Mouse (Mus musculus) thymus, adult 18-20 months (tissue): Measurements from ENCODE around the gene Ascc2.
"Not testable (repeated sequence)": the region's sequence is repeated elsewhere in the genome, so short reads cannot be mapped to it uniquely, and the experiment has no call there.

Experiments
- DNase-seq, 2 experiments: peaks; one replicate each; pipeline ENCODE4 v3.0.0; 2022; ENCODE audit warnings: mixed read lengths in 2 of 2

The Ascc2 gene

DNA sequence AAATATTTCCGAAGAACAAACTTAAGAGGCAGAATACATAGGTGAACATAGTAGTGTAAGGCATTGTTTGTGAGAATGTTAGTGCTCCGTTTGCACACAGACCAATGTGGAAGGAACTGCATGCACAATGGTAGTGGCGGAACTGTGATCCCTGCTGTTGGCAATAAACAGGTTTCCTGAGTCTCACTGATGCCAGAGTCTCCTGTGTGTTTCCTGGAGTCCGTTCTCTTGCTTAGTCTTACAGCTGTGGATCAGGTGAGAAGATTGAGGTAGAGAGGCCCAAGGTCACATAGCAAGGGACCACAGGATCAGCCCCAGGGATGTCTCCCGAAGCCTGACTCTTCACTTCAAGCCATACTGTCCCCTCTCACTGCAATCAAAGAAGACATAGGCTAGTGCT is 48.0 kb downstream of the Ascc2 start:
- DNase-seq: no peak

DNA sequence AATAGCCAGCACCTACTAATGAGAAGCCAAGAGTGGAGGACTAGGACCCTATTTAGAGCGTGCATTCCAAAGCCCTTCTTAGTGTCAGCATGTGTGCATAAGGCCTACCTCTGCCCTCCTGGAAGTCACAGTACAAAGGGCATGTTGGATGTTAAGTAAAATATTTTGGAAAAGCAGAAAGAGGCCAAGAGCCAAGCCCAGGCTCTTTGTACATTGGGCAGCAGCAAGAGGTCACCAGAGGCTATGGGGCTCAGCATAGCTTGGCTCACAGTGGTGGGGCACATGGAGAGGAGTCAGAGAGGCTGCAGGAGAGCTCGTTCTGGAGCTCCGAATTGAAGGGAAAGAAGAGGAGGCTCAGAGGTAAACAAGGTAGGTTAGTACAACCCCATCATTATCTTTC is 49.5 kb downstream of the Ascc2 start:
- DNase-seq: no peak

DNA sequence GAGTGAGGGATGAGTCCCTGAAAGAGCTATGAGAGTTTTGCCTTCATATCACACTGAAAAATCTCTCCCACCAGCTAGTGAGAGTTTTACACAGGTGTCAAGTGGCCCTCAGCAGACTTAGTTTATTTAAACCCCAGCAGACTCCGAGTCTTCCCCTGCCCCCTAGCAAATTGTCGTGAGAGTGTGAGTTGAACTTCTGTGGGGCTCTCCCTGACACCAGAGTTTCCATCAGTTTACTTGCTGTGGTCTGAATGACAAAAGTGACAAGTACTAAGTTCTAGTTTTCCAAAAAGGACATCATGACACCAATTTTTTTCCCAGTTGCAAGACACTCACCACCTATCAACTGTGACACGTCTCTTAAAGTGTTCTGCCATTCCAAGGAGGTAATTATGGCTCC is 50.3 kb downstream of the Ascc2 start:
- no peak for DNase-seq

DNA sequence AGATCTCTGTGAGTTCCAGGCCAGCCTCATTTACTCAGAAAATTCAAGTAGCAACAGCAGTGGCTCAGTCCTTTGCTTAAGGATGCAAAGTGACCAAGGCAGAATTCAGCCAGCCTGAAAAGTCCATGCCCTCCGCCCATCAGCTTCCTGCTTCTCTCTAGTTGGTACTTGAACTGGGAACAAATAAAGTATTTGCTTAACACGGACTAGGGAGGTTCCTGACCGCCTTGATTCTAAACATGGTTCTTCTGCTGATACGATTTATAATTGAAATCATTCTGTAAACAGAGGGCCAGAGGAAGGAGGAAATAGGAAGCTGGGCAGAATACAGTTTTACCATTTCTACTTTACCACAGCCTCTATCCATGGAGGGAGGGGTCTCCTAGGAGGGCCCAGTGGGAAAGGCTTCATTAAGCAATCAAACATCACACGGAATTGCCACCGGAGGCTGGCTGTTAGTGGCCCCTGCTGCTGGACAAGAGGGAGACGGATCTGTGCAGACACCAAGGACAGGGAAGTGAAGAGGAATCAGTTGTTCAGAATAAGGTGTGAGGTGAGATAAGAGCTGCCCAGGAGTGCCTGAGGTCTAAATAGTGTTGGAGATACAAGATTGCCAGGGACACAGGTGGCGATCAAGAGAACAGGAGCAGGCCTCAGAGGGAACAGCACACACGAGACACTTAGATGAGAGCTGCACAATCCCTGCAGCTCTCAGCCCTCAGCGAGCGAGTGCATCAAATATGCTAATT is 51.3 kb downstream of the Ascc2 start:
- DNase-seq: no peak

DNA sequence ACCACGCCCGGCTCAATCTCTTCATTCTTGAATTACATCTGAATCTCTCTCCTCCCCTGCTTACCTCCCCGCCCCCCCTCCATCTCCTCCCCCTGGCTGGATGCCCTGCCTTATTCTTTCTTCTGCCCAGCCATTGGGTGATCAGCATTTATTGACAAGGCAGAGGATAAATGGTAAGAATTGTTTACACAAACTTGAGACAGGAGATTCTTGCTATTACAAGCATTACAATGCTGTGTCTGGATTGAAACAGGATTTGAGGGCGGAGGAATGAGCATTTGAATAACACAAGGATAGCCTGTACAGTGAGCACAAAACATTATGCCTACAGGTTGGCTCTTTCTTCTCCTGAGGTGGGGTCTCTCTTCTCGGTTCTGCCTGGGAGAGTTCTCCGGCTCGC is 52.8 kb downstream of the Ascc2 start:
- DNase-seq: no peak

DNA sequence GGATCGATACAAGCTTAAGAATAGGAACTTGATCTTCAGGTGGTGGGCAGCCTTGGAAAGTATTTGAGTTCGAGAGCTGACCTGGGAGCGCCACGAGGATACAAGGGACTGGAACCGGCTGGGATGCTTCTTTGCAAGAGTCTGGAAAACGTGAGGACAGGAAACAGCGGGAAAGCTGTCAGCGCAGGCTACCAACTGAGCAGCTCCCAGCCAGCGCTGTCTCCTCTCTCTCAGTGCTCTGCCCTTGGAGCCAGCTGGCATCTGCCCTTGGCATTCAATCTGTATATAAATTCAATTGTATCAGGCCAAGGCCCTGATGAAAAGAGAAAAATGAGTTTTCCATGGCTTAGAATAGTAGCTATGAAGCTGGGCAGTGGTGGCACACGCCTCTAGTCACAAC is 53.7 kb downstream of the Ascc2 start:
- no peak for DNase-seq

DNA sequence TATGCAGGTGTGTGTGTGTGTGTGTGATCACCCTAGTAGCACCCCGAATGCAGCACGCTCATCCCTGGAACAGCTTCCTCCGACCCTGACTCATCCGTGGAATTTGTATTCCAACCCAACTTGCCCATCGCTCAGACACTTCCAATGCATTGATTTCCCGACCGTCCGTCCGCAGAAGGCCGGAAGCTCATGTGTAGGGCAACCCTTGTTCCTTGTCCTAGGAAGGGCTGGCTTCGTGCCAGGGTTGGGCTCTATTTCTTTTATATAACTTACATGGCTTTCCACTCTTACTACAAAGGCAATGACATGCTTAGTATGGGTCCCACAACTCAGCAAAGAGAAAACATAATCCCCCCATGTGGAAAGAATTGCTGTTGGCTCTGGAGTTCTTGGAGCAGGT is 54.6 kb downstream of the Ascc2 start:
- DNase-seq: no peak

DNA sequence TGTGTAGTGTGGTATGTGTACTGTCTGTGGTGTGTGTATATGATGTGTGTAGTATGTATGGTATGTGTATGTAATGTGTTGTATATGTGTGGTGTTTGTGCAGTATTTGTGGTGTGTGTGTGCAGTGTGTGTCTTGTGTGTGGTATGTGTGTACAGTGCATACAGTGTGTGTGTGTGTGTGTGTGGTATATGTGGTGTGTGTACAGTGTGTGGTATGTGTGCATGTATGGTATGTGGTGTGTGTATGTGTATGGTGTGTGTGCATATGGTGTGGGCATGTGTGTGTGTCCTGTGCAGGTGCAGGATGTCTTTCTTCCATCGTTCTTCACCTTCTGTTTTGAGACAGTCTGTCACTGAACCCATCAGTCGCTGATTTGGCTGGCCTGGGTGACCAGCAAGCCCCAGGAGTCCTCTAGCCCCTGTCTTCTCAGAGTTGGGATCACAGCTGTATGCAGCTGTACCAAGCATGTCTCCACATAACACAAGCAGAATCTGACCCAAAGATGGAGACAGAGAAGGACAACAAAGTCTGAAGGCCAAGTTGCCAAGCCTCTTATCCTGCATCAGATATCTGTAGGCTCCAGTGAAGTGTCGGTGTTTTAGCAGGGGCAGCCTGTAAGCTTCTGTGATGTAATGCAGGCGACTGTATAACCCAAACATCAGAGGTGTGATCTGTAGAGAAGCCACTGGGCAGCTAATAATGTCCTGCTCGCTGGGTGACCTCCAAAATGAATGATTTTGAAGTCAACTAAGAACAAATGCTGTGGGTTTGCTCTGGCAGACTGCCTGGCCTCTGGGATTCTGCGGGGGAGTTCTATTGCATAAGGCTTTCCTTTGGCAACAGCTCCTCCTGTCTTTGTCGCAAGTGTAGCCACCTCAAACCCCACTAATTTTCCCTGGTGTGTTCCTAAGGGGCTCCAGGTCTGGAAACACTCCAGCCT is 59.8 kb downstream of the Ascc2 start:
- no peak for DNase-seq

DNA sequence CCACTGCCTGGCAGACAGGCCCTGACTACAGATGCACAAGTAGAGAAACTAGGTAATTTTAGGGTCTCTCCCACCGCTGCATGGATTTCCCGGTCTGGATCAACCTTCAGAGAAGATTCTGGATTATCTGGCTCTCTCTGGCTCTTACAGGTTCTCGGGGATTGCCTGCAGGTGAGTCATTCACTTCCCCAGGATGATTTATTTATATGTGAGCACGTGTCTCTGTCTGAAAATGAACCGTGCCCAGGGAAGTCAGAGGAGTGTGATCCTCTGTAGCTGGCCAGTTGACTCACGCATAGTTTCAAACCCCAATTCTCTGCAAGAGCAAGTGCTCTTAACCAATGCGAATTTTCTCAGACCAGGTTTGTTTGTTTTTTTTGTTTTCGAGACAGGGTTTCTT is 63.2 kb downstream of the Ascc2 start:
- DNase-seq: no peak

DNA sequence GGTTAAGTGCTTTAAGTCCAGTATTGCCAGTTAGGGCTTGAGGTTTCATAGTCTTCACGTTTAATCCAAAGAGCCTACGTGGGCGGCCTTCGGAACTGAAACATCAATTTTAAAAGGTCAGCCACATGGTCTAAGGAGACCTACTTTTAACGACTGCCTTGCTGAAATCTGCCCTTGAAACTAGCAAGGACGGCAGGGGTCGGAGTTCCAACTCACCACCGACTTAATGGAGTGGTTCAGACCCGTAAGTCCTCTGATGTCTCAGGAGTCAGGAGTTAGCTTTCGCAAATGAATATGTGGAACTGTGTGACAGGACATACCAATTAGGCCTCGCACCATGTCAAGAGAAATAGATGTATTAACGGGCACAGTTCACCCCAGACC is 66.1 kb downstream of the Ascc2 start:
- DNase-seq: no peak

DNA sequence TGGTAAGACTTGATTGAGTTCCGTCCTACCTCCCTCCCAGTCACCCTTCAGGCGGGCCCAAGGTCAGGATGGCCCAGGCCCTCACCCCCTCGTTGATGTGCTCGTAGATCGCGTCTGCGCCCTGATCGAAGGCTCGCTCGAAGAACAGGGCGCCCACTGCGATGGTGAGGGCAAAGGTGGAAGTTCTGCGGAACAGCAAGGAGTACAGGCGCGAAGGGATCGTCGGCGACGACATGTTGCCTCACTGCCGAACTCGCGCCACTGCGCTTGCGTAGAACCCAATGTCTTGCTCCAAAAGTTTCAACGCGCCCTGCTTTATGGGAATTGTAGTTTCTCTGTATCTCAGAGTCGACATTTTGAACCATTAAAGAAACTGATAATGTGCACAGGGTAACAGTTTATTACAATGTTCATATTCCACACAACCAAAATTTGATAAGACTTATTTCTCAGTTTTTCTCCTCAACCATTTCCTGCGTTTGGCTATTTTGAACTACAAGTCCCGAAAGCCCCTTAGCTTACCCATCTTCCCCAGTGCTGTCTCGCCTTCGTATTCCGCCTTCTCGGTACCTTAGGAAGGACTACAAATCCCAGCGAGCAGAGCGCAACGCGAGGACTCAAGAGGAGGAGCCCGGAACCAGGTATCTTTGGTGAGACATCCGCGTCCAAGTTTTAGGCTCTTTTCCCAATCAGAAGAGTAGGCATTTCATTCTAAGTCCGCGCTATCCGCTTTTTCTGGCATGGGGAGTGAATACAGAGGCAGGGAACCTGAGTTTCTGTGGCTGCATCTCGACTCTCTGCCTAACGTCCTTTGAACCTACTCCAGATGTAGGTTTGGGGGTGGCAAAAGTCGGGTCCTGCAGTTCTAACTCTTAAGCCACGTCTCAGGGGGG is 66.8 kb downstream of the Ascc2 start, which contains the start of the genes Uqcr10 and Zmat5:
TSS of gene Uqcr10 (minus strand) at position 271 of the 893 bp plus-strand sequence.
TSS of gene Zmat5 (plus strand) at position 607 of the 893 bp plus-strand sequence.
- DNase-seq: peak; percentile 82 to 91

DNA sequence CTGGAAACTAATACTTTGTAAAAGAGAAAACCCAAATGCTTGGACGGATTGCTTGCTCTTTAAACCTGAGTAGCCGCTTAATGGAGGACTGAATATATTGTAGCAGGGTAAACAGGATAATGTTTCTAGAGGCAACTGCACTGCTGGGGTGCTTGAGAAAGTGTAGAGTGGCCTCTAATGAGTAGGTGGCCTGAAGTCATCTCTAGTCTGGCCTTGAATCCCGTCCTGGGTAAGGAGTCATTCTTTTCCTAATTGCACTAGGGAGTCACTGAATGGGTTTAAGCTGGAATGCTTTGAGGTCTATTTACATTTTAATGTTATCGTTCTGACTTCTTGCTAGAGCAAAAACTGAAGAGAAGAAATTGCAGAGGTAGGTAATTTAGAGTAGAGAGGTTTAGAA is 67.6 kb downstream of the Ascc2 start:
- DNase-seq: no peak

DNA sequence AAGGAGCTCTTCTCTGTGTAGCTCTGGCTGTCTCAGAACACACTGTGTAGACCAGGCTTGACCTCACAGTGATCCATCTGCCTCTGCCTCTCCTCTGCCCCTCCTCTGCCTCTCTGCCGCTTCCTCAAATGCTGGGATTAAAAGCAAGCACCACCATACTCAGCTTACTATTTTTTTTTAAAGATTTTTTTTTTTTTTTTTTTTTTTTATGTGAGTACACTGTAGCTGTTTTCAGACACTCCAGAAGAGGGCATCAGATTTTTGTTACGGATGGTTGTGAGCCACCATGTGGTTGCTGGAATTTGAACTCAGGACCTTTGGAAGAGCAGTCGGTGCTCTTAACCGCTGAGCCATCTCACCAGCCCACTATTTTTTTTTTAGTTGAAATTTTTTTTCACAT is 72.6 kb downstream of the Ascc2 start:
- DNase-seq: not testable (repeated sequence)

DNA sequence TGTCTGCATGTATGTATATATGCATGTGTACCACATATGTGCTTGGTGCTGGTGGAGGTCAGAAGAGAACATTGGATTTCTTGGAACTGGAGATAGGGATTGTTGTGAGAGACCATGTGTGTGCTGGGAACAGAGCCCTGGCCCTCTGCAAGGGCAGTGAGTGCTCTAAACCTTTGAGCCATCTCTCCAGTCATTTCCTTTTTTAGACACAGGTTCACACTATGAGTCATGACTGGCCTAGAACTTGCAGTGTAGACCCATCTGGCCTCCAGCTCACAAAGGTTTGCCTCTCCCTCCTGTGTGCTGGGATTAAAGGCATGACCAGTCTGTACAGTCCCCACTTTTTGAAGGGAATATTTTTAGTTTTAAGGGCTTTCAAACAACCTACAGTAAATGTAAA is 75.3 kb downstream of the Ascc2 start:
- no peak for DNase-seq

DNA sequence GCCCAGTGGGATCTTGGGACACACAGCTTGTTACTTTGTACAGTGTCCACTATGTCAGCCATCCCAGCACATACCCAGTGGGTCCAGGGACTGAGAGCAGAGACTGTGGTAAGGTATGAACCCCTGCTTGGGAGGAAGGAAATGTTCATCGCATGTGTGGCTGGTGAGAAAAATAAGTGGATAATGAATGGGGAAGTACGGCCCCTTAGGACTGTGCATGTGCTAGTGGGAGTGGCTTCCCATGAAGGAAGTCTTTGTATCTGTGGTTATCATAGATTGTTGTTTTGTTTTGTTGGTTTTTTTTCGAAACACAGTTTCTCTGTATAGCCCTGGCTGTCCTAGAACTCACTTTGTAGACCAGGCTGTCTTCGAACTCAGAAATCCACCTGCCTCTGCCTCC is 77.2 kb downstream of the Ascc2 start:
- no peak for DNase-seq

DNA sequence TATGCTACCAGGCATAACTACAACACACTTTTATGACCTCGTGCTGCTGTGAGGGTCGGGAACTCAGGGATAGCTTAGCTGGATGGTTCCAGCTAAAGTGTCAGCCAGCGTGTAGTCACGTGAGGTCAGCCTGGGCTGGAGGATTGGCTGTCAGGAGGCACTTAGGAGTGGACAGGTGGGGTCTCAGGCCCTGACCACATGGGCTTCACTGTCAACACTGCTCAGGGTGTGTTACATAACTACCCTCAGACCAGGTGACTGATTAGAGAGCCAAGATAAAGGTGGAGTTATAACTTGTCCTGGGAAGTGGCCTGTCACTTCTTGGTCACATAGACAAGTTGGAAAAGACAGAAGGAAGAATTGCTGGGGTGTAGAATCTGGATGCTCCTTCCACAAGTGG is 78.0 kb downstream of the Ascc2 start:
- DNase-seq: no peak

DNA sequence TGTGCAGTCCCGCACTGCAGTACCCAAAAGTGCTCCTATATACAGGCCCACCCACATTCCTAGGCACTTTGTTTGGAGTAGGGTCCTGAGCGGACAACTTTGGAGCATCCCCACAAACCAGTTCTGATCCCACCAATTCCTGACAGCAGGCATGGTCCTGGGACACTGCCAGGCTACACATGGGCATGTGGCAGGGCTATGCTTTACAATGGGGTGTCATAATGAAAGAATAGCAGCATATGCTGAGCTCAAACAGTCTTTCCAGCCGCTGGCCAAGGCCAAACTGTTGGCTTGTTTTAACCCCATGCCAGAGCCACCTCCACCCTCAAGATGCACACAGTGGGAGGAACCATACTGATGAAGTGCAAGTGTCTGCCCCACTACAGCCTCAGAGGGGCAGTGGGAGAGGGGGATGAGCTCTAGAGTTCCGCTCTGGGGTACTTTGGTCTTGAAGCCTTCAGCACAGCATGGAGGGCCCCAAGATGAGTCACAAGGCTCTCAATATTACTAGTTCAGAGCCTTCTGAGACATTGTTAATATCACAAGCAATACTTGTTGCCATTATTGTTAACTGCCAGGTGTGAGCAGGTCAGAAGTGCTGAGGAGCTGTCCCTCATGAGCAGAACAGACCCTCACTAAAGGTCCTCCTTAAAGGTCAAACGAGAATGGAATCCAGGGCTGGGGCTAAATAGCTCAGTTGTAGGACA is 79.1 kb downstream of the Ascc2 start:
- DNase-seq: no peak

DNA sequence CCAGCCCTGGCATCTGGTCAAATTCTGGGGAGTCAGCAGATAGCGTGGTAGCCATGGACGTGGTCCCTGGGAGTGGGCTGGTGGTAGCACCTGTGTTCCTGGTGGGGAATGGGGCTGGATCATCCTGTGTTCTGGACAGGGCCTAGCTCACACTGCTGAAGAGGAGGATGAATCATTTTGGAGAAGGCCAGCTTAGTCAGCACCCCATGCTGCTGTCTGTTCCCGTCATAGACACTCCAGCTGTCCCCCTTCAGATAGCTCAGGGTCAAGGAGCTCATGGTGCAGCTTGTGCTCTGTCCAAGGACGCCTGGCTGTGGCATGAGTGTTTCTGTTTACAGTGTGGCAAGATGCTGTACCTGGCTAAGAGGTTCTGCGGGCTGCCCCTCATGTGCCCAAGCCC is 81.0 kb downstream of the Ascc2 start:
- DNase-seq: no peak

DNA sequence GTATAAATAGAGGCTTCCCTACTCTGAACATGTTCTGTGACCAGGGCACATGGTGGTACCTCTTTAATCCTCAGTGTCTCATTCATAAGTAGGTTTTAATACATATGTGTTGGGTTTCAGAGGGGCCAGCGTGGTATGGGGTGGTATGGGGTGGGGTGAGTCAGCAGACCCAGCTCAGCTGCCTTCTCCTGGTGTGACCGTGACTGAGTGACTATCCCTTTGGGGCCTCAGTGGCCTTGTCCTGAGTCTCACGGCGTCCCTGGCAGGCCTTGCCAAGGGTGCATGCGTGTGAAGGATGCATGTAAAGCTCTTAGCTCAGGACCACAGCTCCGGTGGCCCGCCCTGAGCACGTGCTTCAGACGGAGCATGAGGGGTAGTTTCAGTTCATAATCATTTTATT is 82.4 kb downstream of the Ascc2 start:
- DNase-seq: no peak

DNA sequence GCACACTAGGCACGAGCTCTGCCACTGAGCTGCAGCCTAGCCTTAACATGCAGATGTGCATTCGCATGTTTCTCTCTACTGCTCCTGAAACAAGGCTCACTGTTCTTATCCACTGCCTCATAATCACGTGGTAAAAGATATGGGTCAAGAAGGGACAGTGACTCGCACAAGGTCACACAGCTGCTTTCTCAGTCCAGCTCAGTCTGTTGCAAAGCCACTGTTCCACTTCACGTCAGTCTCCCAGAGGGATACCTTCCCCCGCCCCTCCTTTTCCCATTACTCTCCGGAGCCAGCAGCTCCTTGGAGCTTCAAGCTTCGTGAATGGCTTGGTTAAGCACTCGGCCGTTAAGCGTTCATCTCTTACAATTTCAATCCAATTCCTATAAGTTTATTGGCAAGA is 82.8 kb downstream of the Ascc2 start:
- no peak for DNase-seq

DNA sequence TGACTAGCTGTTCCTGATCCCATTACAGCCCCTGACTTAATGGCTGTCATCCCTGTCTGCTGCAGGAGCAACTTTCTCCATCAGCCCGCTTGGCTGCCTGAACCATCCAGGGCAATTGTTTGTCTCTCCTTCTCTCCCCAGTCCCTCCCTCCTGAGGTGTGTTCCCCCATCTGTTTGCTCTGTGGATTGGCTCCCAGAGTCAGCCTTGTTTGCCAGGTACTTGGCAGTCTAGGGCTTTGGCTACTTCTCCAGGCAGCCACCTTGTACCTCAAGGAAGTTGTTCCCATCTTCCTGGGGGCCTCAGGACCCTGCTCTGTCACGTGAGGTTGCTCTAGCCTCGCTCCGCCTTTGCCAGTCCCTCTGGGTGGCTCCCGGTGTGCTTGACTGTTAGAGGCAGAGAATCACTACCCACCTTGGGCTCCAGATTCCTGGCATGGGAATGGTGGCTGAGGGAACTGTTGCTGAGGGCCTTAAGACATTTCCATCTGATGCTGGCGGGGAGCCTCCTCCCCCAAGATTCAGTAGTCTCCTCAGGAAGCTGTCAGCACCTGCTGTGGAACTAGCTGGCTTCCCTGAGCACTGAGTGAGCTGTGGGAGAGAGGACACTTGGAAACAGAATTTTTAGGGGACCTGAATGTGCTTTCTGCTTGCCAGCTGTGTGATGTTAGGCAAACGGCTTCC is 83.5 kb downstream of the Ascc2 start:
- DNase-seq: no peak

DNA sequence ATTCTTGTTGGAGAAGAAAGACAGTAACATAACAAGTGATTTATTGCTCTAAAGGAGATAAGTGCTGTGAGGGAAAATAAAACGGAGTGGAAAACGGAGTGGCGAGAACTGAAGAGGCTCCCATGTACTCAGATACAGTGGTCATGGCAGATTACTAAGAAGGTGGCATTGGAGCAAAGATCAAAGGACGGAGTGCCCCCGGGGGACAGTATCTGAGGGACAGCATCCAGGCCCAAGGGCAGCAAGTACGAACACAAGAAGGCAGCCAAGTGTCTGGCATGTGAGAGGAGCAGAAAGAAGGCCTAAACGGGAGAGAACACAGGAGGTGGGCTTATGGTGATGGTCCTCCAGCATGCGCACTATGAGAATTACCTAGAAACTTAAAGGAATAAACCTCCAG is 84.2 kb downstream of the Ascc2 start:
- no peak for DNase-seq
